Mouse (Mus musculus) heart, adult 10 weeks (tissue): ENCODE data around the gene Hbb-bt. TPM values are rescaled to one million over a fixed set of nuclear protein-coding genes. Genes with fewer than 3 reads are reported as not detected.

Experiments
- polyA plus RNA-seq: library from polyadenylated mRNA; stranded (reverse); fragments of 350-450 nt; fragmentation: Illumina TruSeq; extraction: RNeasy Lipid Tissue Mini Kit (QIAGEN cat#74804); gene quantifications from one replicate; pipeline ENCODE4 v1.2.3, GENCODE M21; 2014; ENCODE audit warnings: low read depth, low replicate concordance

Gene Hbb-bt
- polyA plus RNA-seq: 792 TPM

GRCm38 (mm10) chr7:103813766-103814165 lies at the start of gene Hbb-bt:
Gene Hbb-bt (minus strand): TSS chr7:103813996.

GRCm38 (mm10) chr7:103853090-103853489 lies 39.3 kb upstream of the Hbb-bt start, which contains the start of gene Hbb-y:
Gene Hbb-y (minus strand): TSS chr7:103853216.

GRCm38 (mm10) chr7:103843034-103843433 lies 29.2 kb upstream of the Hbb-bt start, which contains the start of gene Hbb-bh1:
Gene Hbb-bh1 (minus strand): TSS chr7:103843164.

GRCm38 (mm10) chr7:103840268-103840667 lies 26.5 kb upstream of the Hbb-bt start, which contains the start of gene Hbb-bh2:
Gene Hbb-bh2 (minus strand): TSS chr7:103840520.

GRCm38 (mm10) chr7:103827808-103828207 lies 14.0 kb upstream of the Hbb-bt start, which contains the start of gene Hbb-bs:
Gene Hbb-bs (minus strand): TSS chr7:103828096.

GRCm38 (mm10) chr7:103791721-103792120 lies 22.1 kb downstream of the Hbb-bt start, which contains the start of gene Olfr67:
Gene Olfr67 (minus strand): TSS chr7:103791821.

GRCm38 (mm10) chr7:103779598-103779997 lies 34.2 kb downstream of the Hbb-bt start, which contains the start of gene Olfr68:
Gene Olfr68 (minus strand): TSS chr7:103779698.

GRCm38 (mm10) chr7:103771494-103771893 lies 42.3 kb downstream of the Hbb-bt start, which contains the start of gene Olfr69:
Gene Olfr69 (minus strand): TSS chr7:103771594.

Other genes starting within 250 kb of the Hbb-bt start
- not detected for gene Olfr616, start 244.9 kb downstream of the Hbb-bt start, polyA plus RNA-seq
- not detected for gene Olfr617, start 240.9 kb downstream of the Hbb-bt start, polyA plus RNA-seq
- gene Olfr618, start 223.9 kb downstream of the Hbb-bt start, polyA plus RNA-seq: not detected
- gene Olfr619, start 213.4 kb downstream of the Hbb-bt start, polyA plus RNA-seq: not detected
- gene Olfr620, start 201.5 kb downstream of the Hbb-bt start, polyA plus RNA-seq: not detected
- gene Olfr622, start 171.3 kb downstream of the Hbb-bt start, polyA plus RNA-seq: not detected
- not detected for gene Olfr623, start 150.3 kb downstream of the Hbb-bt start, polyA plus RNA-seq
- gene Olfr624, start 142.8 kb downstream of the Hbb-bt start, polyA plus RNA-seq: not detected
- not detected for gene Olfr625-ps1, start 131.3 kb downstream of the Hbb-bt start, polyA plus RNA-seq
- not detected for gene Olfr243, start 99.3 kb downstream of the Hbb-bt start, polyA plus RNA-seq
- gene Olfr628, start 83.6 kb downstream of the Hbb-bt start, polyA plus RNA-seq: not detected
- not detected for gene Olfr629, start 69.1 kb downstream of the Hbb-bt start, polyA plus RNA-seq
- not detected for gene Olfr630, start 56.7 kb downstream of the Hbb-bt start, polyA plus RNA-seq
- not detected for gene Olfr69, start 42.4 kb downstream of the Hbb-bt start, polyA plus RNA-seq
- gene Olfr68, start 34.3 kb downstream of the Hbb-bt start, polyA plus RNA-seq: not detected
- gene Olfr67, start 22.2 kb downstream of the Hbb-bt start, polyA plus RNA-seq: not detected
- 6,129 TPM for gene Hbb-bs, start 14.1 kb upstream of the Hbb-bt start, polyA plus RNA-seq
- not detected for gene Hbb-bh2, start 26.5 kb upstream of the Hbb-bt start, polyA plus RNA-seq
- gene Hbb-bh1, start 29.2 kb upstream of the Hbb-bt start, polyA plus RNA-seq: not detected
- gene Hbb-y, start 39.2 kb upstream of the Hbb-bt start, polyA plus RNA-seq: not detected
- gene Olfr66, start 72.3 kb upstream of the Hbb-bt start, polyA plus RNA-seq: not detected
- gene Olfr64, start 80.5 kb upstream of the Hbb-bt start, polyA plus RNA-seq: not detected
- gene Olfr65, start 89.5 kb upstream of the Hbb-bt start, polyA plus RNA-seq: not detected
- gene Olfr631, start 114.8 kb upstream of the Hbb-bt start, polyA plus RNA-seq: not detected
- not detected for gene Olfr632, start 120.4 kb upstream of the Hbb-bt start, polyA plus RNA-seq
- not detected for gene Olfr633, start 130.4 kb upstream of the Hbb-bt start, polyA plus RNA-seq
- not detected for gene Olfr635, start 157.2 kb upstream of the Hbb-bt start, polyA plus RNA-seq
- gene Olfr638, start 184.8 kb upstream of the Hbb-bt start, polyA plus RNA-seq: not detected
- not detected for gene Olfr639, start 203.3 kb upstream of the Hbb-bt start, polyA plus RNA-seq
- not detected for gene Olfr640, start 211.6 kb upstream of the Hbb-bt start, polyA plus RNA-seq
- gene Olfr641, start 221.4 kb upstream of the Hbb-bt start, polyA plus RNA-seq: not detected
- not detected for gene Olfr642, start 238.7 kb upstream of the Hbb-bt start, polyA plus RNA-seq
- not detected for gene 4930516K23Rik, start 247.4 kb upstream of the Hbb-bt start, polyA plus RNA-seq